In genomic region chr2:32530479-32530878, GRCm38 (mm10) we compare ENCODE assay signal across 1 mouse cellular context.
TF ChIP-seq lines count a peak whose summit lies in the region.

No protein-coding gene starts in this region.

TF ChIP-seq in MEL, 35 proteins besides CTCF, POLR2A, EP300 and RAD21:
- TF ChIP-seq ELF1 (IDR thresholded peaks at IDR 0.05; ENCODE audit: low read depth, low read length) (no peak), ETS1 (IDR thresholded peaks at IDR 0.05; ENCODE audit: low read depth, low read length) (no peak), ZKSCAN1 (IDR thresholded peaks at IDR 0.05; ENCODE audit: low read depth, low read length) (no peak), POLR2AphosphoS5 (IDR thresholded peaks at IDR 0.05; ENCODE audit: borderline replicate concordance, low read depth, low read length) (no peak), MAZ (IDR thresholded peaks at IDR 0.05; ENCODE audit: low read depth, low read length) (no peak), TBP (IDR thresholded peaks at IDR 0.05; ENCODE audit: low read depth, low read length) (no peak), BHLHE40 (IDR thresholded peaks at IDR 0.05; ENCODE audit: borderline replicate concordance, low read depth, low read length) (no peak), TCF12 (IDR thresholded peaks at IDR 0.05; ENCODE audit: low read depth, low read length) (no peak)
